Mouse (Mus musculus): ENCODE results near the gene Axl. TPM values are rescaled to one million over a fixed set of nuclear protein-coding genes. Genes with fewer than 3 reads are reported as not detected.

Axl gene
- polyA plus RNA-seq, 1 experiment, result 75.0 TPM

DNA sequence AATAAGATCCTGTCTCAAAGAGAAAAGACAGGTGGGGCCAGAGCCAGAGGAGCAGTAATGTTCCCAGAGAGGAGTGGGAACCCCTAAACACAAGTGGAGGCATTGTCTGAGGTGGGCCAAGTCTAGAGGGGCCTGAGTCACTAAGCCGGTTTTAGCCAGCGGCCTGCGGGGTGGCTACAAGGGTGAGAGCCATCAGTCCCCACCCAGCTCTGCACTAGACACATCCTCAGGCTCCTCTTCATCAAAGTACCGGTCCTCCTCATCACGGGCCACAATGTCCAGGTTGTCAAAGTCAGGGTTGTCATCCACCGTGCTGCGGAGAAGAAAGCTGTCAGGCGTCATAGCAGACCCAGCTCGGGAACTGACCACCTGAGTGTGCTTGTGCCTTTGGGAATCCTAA, 75.7 kb downstream of the Axl start:
- Histone ChIP-seq H3K4me3 (ENCODE audit: control insufficient read depth, insufficient read depth, low read length) (no peak overlapping the region), H3K27me3 (ENCODE audit: control insufficient read depth, insufficient read depth, low read length) (no peaks in the 10 kb centered on the region), H3K4me1 (replicated peaks; ENCODE audit: control insufficient read depth, insufficient read depth, low read length) (peaks cover 17% of the 10 kb centered on the region), H3K36me3 (ENCODE audit: control insufficient read depth, insufficient read depth, low read length) (peaks cover 32% of the 10 kb centered on the region), H3K27ac (ENCODE audit: control insufficient read depth, insufficient read depth, low read length) (no peak overlapping the region)
- no peak for DNase-seq
- TF ChIP-seq POLR2A (IDR thresholded peaks at IDR 0.05; ENCODE audit: control insufficient read depth, extremely low read depth, insufficient read depth, low read length, poor library complexity) (no peak), CTCF (IDR thresholded peaks at IDR 0.05; ENCODE audit: borderline replicate concordance, control insufficient read depth, extremely low read depth, insufficient read depth, low read length, poor library complexity) (no peak)
- WGBS, result 96% methylated on average over 9 of the region's 9 CpGs

- H3K27me3 ChIP-seq (ENCODE audit: control insufficient read depth, insufficient read depth, low read length), result no peaks in the 10 kb centered on the region
- TF ChIP-seq POLR2A (IDR thresholded peaks at IDR 0.05; ENCODE audit: control insufficient read depth, extremely low read depth, insufficient read depth, low read length, poor library complexity), result no peak
- TF ChIP-seq CTCF (IDR thresholded peaks at IDR 0.05; ENCODE audit: borderline replicate concordance, control insufficient read depth, extremely low read depth, insufficient read depth, low read length, poor library complexity), result no peak
- no peak overlapping the region for H3K27ac ChIP-seq (ENCODE audit: control insufficient read depth, insufficient read depth, low read length)
- peaks cover 32% of the 10 kb centered on the region for H3K36me3 ChIP-seq (ENCODE audit: control insufficient read depth, insufficient read depth, low read length)
- peaks cover 19% of the 10 kb centered on the region for H3K4me1 ChIP-seq (replicated peaks; ENCODE audit: control insufficient read depth, insufficient read depth, low read length)
- no peak overlapping the region for H3K4me3 ChIP-seq (ENCODE audit: control insufficient read depth, insufficient read depth, low read length)
- no peak for DNase-seq
- 51% methylated on average over 7 of the region's 7 CpGs for WGBS
Observed at GRCm38 (mm10) chr7:25711731-25712197, 76.7 kb downstream of the Axl start.

- no peak for TF ChIP-seq CTCF (IDR thresholded peaks at IDR 0.05; ENCODE audit: borderline replicate concordance, control insufficient read depth, extremely low read depth, insufficient read depth, low read length, poor library complexity)
- TF ChIP-seq POLR2A (IDR thresholded peaks at IDR 0.05; ENCODE audit: control insufficient read depth, extremely low read depth, insufficient read depth, low read length, poor library complexity), result no peak
- no peak for DNase-seq
- Histone ChIP-seq H3K27ac (ENCODE audit: control insufficient read depth, insufficient read depth, low read length) (no peak overlapping the region), H3K4me3 (ENCODE audit: control insufficient read depth, insufficient read depth, low read length) (no peak overlapping the region), H3K4me1 (replicated peaks; ENCODE audit: control insufficient read depth, insufficient read depth, low read length) (peaks cover 19% of the 10 kb centered on the region), H3K27me3 (ENCODE audit: control insufficient read depth, insufficient read depth, low read length) (no peaks in the 10 kb centered on the region), H3K36me3 (ENCODE audit: control insufficient read depth, insufficient read depth, low read length) (peaks cover 32% of the 10 kb centered on the region)
- WGBS, result 25% methylated on average over 5 of the region's 5 CpGs
Observed at GRCm38 (mm10) chr7:25711165-25711564, 77.3 kb downstream of the Axl start.

DNA sequence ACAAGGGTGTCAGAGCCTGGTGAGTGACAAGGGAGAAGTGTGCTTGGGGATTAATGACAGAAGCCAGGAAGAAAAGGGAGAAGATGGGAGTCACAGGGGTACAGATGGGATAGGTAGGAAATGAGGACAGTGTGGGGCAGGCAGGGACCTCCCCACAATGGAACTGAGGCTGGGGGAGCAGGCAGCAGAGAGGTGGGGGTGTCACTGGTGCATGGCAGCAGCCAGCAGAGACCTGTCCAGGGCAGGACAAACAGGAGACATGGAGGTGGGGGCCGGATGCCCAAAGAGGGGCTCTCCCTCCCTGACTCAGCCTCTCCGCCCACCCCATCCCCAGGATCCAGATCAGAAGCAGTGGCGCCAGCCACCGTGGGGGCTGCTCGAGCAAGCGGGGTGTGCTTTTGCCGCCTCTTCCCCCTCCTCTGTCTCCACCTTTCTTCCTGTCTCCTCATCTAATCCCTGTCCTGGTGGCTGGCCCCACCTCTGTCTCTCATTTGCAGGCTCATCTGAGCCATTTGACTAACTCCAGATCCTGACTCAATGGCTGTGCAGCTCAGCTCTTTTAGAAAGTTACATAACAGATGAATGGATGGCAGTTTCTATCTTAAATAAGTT, 77.9 kb downstream of the Axl start:
- DNase-seq, result no peak
- 51% methylated on average over 7 of the region's 7 CpGs for WGBS
- H3K27me3 ChIP-seq (ENCODE audit: control insufficient read depth, insufficient read depth, low read length), result no peaks in the 10 kb centered on the region
- H3K4me3 ChIP-seq (ENCODE audit: control insufficient read depth, insufficient read depth, low read length), result no peak overlapping the region
- no peak overlapping the region; the same call in 1 of the 2 replicates for H3K27ac ChIP-seq (ENCODE audit: control insufficient read depth, insufficient read depth, low read length)
- TF ChIP-seq CTCF (IDR thresholded peaks at IDR 0.05; ENCODE audit: borderline replicate concordance, control insufficient read depth, extremely low read depth, insufficient read depth, low read length, poor library complexity), result no peak
- no peak for TF ChIP-seq POLR2A (IDR thresholded peaks at IDR 0.05; ENCODE audit: control insufficient read depth, extremely low read depth, insufficient read depth, low read length, poor library complexity)
- peaks cover 19% of the 10 kb centered on the region for H3K4me1 ChIP-seq (replicated peaks; ENCODE audit: control insufficient read depth, insufficient read depth, low read length)
- H3K36me3 ChIP-seq (ENCODE audit: control insufficient read depth, insufficient read depth, low read length), result peaks cover 30% of the 10 kb centered on the region

GRCm38 (mm10) chr7:25709961-25710360, 78.5 kb downstream of the Axl start:
- Histone ChIP-seq H3K4me1 (replicated peaks; ENCODE audit: control insufficient read depth, insufficient read depth, low read length) (peaks cover 20% of the 10 kb centered on the region), H3K36me3 (ENCODE audit: control insufficient read depth, insufficient read depth, low read length) (peaks cover 30% of the 10 kb centered on the region), H3K27me3 (ENCODE audit: control insufficient read depth, insufficient read depth, low read length) (no peaks in the 10 kb centered on the region), H3K27ac (ENCODE audit: control insufficient read depth, insufficient read depth, low read length) (no peak overlapping the region), H3K4me3 (ENCODE audit: control insufficient read depth, insufficient read depth, low read length) (no peak overlapping the region)
- TF ChIP-seq CTCF (IDR thresholded peaks at IDR 0.05; ENCODE audit: borderline replicate concordance, control insufficient read depth, extremely low read depth, insufficient read depth, low read length, poor library complexity) (no peak), POLR2A (IDR thresholded peaks at IDR 0.05; ENCODE audit: control insufficient read depth, extremely low read depth, insufficient read depth, low read length, poor library complexity) (no peak)
- 55% methylated on average over 12 of the region's 12 CpGs for WGBS
- DNase-seq, result no peak

DNA sequence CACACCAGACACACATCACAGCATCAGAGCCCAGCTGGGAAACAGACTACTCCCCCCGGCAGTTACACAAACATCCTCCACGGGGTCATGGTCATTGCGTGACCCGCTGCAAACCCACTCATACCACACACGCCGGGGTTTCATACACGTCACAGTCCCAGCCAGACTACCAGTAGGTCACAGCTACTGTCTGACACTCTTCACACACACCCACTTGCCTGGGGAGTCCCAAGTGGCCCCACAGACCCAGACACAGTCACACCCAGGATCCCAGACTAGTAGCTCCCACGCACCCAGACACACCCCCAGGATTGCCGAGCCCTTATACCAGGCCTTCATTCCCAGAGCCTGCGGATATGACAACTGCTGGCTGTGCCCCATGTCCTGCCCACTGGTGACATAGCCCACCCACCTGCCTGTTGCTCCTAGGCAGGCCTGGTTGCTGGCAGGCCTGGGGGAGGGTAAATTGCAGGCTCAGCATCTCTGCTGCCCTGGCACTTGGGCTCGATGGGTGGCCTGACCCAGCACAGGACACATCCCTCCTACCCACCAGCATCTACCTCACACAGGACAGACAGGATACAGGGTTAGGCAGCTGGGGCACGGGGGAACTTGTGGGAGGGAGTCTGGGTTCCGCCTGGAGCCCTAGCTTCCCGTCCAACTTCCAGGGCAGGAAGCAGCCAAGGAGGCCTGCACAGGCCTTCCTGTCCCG, 80.8 kb downstream of the Axl start:
- Histone ChIP-seq H3K27me3 (ENCODE audit: control insufficient read depth, insufficient read depth, low read length) (no peaks in the 10 kb centered on the region), H3K36me3 (ENCODE audit: control insufficient read depth, insufficient read depth, low read length) (peaks cover 19% of the 10 kb centered on the region), H3K4me1 (replicated peaks; ENCODE audit: control insufficient read depth, insufficient read depth, low read length) (peaks cover 21% of the 10 kb centered on the region), H3K27ac (ENCODE audit: control insufficient read depth, insufficient read depth, low read length) (0 out of 2 replicates have a peak overlapping the region, but pooled peaks have one; percentile 2), H3K4me3 (ENCODE audit: control insufficient read depth, insufficient read depth, low read length) (no peak overlapping the region)
- 52% methylated on average over 15 of the region's 15 CpGs for WGBS
- no peak for DNase-seq
- TF ChIP-seq POLR2A (IDR thresholded peaks at IDR 0.05; ENCODE audit: control insufficient read depth, extremely low read depth, insufficient read depth, low read length, poor library complexity) (no peak), CTCF (IDR thresholded peaks at IDR 0.05; ENCODE audit: borderline replicate concordance, control insufficient read depth, extremely low read depth, insufficient read depth, low read length, poor library complexity) (no peak)

Other genes with a start within 250 kb of the Axl start
- gene Ceacam2, start 248.8 kb downstream of the Axl start, polyA plus RNA-seq (2012; rRNA removed), result 0.22 TPM in 1 of 2 replicates, not detected in the other
- not detected in 2 replicates for gene Erich4, start 172.8 kb downstream of the Axl start, polyA plus RNA-seq (2012; rRNA removed)
- gene Dmac2, start 169.3 kb downstream of the Axl start, polyA plus RNA-seq (2012; rRNA removed), result 80.2 and 86.2 TPM in 2 replicates
- gene B3gnt8, start 162.1 kb downstream of the Axl start, polyA plus RNA-seq (2012; rRNA removed), result 28.7 and 32.8 TPM in 2 replicates
- gene Bckdha, start 129.7 kb downstream of the Axl start, polyA plus RNA-seq (2012; rRNA removed), result 166 and 181 TPM in 2 replicates
- gene Exosc5, start 129.5 kb downstream of the Axl start, polyA plus RNA-seq (2012; rRNA removed), result 141 and 146 TPM in 2 replicates
- gene Tmem91, start 113.5 kb downstream of the Axl start, polyA plus RNA-seq (2012; rRNA removed), result 1.4 and 2.9 TPM in 2 replicates
- 153 and 164 TPM in 2 replicates for gene B9d2, start 107.9 kb downstream of the Axl start, polyA plus RNA-seq (2012; rRNA removed)
- gene Tgfb1, start 101.7 kb downstream of the Axl start, polyA plus RNA-seq (2012; rRNA removed), result 125 and 157 TPM in 2 replicates
- gene Ccdc97, start 69.6 kb downstream of the Axl start, polyA plus RNA-seq (2012; rRNA removed), result 184 and 185 TPM in 2 replicates
- gene Hnrnpul1, start 33.9 kb downstream of the Axl start, polyA plus RNA-seq (2012; rRNA removed), result 102 and 134 TPM in 2 replicates
- 2.7 and 5.2 TPM in 2 replicates for gene Cyp2s1, start 28.2 kb upstream of the Axl start, polyA plus RNA-seq (2012; rRNA removed)
- gene Cyp2b10, start 108.9 kb upstream of the Axl start, polyA plus RNA-seq (2012; rRNA removed), result 0.15 and 0.23 TPM in 2 replicates